Mouse (Mus musculus): Measurements from ENCODE around the gene Celf5.

Gene Celf5

GRCm38 (mm10) chr10:81497401-81498270 lies 15.1 kb upstream of the Celf5 start:
- no peak for DNase-seq (ENCODE audit: low spot score in 2 of 2)

GRCm38 (mm10) chr10:81496969-81497368 lies 14.5 kb upstream of the Celf5 start:
- no peak for DNase-seq (ENCODE audit: low spot score in 2 of 2)

GRCm38 (mm10) chr10:81496264-81496901 lies 13.9 kb upstream of the Celf5 start, which contains the start of gene Ncln:
TSS of gene Ncln (minus strand) at chr10:81496392.
- peak; percentile 96 to 98 for DNase-seq (ENCODE audit: low spot score in 2 of 2)

GRCm38 (mm10) chr10:81495616-81496263 lies 13.2 kb upstream of the Celf5 start:
- DNase-seq (ENCODE audit: low spot score in 2 of 2) = no peak

- no peak for DNase-seq (ENCODE audit: low spot score in 2 of 2)
Measured at GRCm38 (mm10) chr10:81495151-81495550, 12.6 kb upstream of the Celf5 start.

GRCm38 (mm10) chr10:81494260-81495041 lies 11.9 kb upstream of the Celf5 start:
- DNase-seq (ENCODE audit: low spot score in 2 of 2) = no peak

GRCm38 (mm10) chr10:81493601-81494220 lies 11.2 kb upstream of the Celf5 start:
- no peak for DNase-seq (ENCODE audit: low spot score in 2 of 2)

- peak in 1 of 2 experiments; percentile 11 for DNase-seq (ENCODE audit: low spot score in 2 of 2)
Measured at GRCm38 (mm10) chr10:81492606-81493240, 10.2 kb upstream of the Celf5 start.

- DNase-seq (ENCODE audit: low spot score in 2 of 2) = no peak
Measured at GRCm38 (mm10) chr10:81491018-81491417, 8.5 kb upstream of the Celf5 start.

GRCm38 (mm10) chr10:81489941-81490340 lies 7.4 kb upstream of the Celf5 start:
- no peak for DNase-seq (ENCODE audit: low spot score in 2 of 2)

GRCm38 (mm10) chr10:81488081-81488480 lies 5.6 kb upstream of the Celf5 start:
- no peak for DNase-seq (ENCODE audit: low spot score in 2 of 2)

- no peak for DNase-seq (ENCODE audit: low spot score in 2 of 2)
Measured at GRCm38 (mm10) chr10:81486496-81486895, 4.0 kb upstream of the Celf5 start.

- DNase-seq (ENCODE audit: low spot score in 2 of 2) = no peak
Measured at GRCm38 (mm10) chr10:81485479-81486018, 3.0 kb upstream of the Celf5 start.

GRCm38 (mm10) chr10:81485060-81485449 lies 2.5 kb upstream of the Celf5 start:
- DNase-seq (ENCODE audit: low spot score in 2 of 2) = no peak

- no peak for DNase-seq (ENCODE audit: low spot score in 2 of 2)
Measured at GRCm38 (mm10) chr10:81484441-81485059, 2.0 kb upstream of the Celf5 start.

GRCm38 (mm10) chr10:81483983-81484382 lies 1.5 kb upstream of the Celf5 start:
- DNase-seq (ENCODE audit: low spot score in 2 of 2) = no peak

GRCm38 (mm10) chr10:81481605-81482532 lies 640 bp downstream of the Celf5 start:
- DNase-seq (ENCODE audit: low spot score in 2 of 2) = no peak

GRCm38 (mm10) chr10:81474461-81474860 lies 8.0 kb downstream of the Celf5 start:
- DNase-seq (ENCODE audit: low spot score in 2 of 2) = no peak

- DNase-seq (ENCODE audit: low spot score in 2 of 2) = peak; percentile 87 to 91
Measured at GRCm38 (mm10) chr10:81473003-81473451, 9.5 kb downstream of the Celf5 start.

Data from frontal cortex, postnatal 10 days (tissue).